ENCODE assay signal across 15 mouse cellular contexts in genomic region chrX:59589050-59589449, GRCm38 (mm10). TPM values are rescaled to one million over a fixed set of nuclear protein-coding genes. Genes with fewer than 3 reads are reported as not detected.
A peak's percentile ranks its signal among the peaks of the same experiment; 100 is the strongest.
DNase-seq lines count a peak whose midpoint lies in the region; ATAC-seq and TF ChIP-seq lines count a peak whose summit lies in the region.
"Had no signal": no experiment of that assay in that cellular context is flagged by ENCODE, and none has a peak within 500 bp of the region (broad histone marks: within the 10 kb centered on the region; RNA-seq: fewer than 3 reads in every experiment).

No protein-coding gene starts in this region.

- H3K9ac ChIP-seq in heart, embryonic 11.5 days (ENCODE audit: low read depth, low read length) = no peak overlapping the region
- no peak overlapping the region for H3K9ac ChIP-seq in heart, postnatal 0 days (replicated peaks; ENCODE audit: low read depth, low read length)
- no peak overlapping the region for H3K9ac ChIP-seq in hindbrain, embryonic 12.5 days
- H3K9ac ChIP-seq: limb, embryonic 13.5 days had no signal

- TF ChIP-seq CTCF in heart, postnatal 0 days (IDR thresholded peaks at IDR 0.05; ENCODE audit: low read depth) = no peak
- TF ChIP-seq CTCF in olfactory bulb, adult 2 months (IDR thresholded peaks at IDR 0.05; ENCODE audit: insufficient read depth, low read depth, low read length) = no peak
- no peak for TF ChIP-seq CTCF in layer of hippocampus, adult 2 months (conservative IDR thresholded peaks at IDR 0.05)

- H3K4me3 ChIP-seq in heart, embryonic 11.5 days (ENCODE audit: low read depth, low read length) = no peak overlapping the region
- no peak overlapping the region for H3K4me3 ChIP-seq in heart, postnatal 0 days (ENCODE audit: low read depth, low read length)
- no peak overlapping the region for H3K4me3 ChIP-seq in olfactory bulb, adult 2 months (ENCODE audit: insufficient read depth, low read depth, low read length)
- no peak overlapping the region for H3K4me3 ChIP-seq in hindbrain, embryonic 12.5 days
- H3K4me3 ChIP-seq in layer of hippocampus, adult 2 months = no peak overlapping the region
- H3K4me3 ChIP-seq: embryonic facial prominence, embryonic 10.5 days; limb, embryonic 13.5 days had no signal

- TF ChIP-seq EP300 in heart, postnatal 0 days (IDR thresholded peaks at IDR 0.05; ENCODE audit: low read depth) = no peak

- H3K27ac ChIP-seq in heart, embryonic 11.5 days (ENCODE audit: low read depth, low read length) = no peak overlapping the region
- peak overlapping the region; percentile 78 for H3K27ac ChIP-seq in heart, postnatal 0 days (ENCODE audit: low read depth)
- peak overlapping the region; percentile 44; the same call in 1 of the 2 replicates for H3K27ac ChIP-seq in olfactory bulb, adult 2 months (ENCODE audit: insufficient read depth, low read depth, low read length)
- H3K27ac ChIP-seq in hindbrain, embryonic 12.5 days = no peak overlapping the region
- no peak overlapping the region for H3K27ac ChIP-seq in layer of hippocampus, adult 2 months
- H3K27ac ChIP-seq: embryonic facial prominence, embryonic 10.5 days; limb, embryonic 13.5 days had no signal

- no peak for ATAC-seq in heart, embryonic 11.5 days (replicated peaks; ENCODE audit: insufficient number of reproducible peaks, low FRiP score, low TSS enrichment)
- ATAC-seq in heart, postnatal 0 days (ENCODE audit: insufficient read depth, low read depth) = peak; percentile 70
- ATAC-seq in hindbrain, embryonic 12.5 days (ENCODE audit: low FRiP score) = no peak

- no peaks in the 10 kb centered on the region for H3K27me3 ChIP-seq in heart, embryonic 11.5 days (ENCODE audit: control insufficient read depth, insufficient read depth, low read length)
- H3K27me3 ChIP-seq in heart, postnatal 0 days (ENCODE audit: control insufficient read depth, insufficient read depth, low read length) = no peaks in the 10 kb centered on the region
- no peaks in the 10 kb centered on the region for H3K27me3 ChIP-seq in hindbrain, embryonic 12.5 days
- H3K27me3 ChIP-seq: limb, embryonic 13.5 days had no signal

- 44% methylated on average over 5 of the region's 5 CpGs for WGBS in heart, embryonic 11.5 days (ENCODE audit: insufficient replicate concordance)
- WGBS in heart, postnatal 0 days = 21% methylated on average over 5 of the region's 5 CpGs
- 37% methylated on average over 5 of the region's 5 CpGs for WGBS in olfactory bulb, adult 2 months
- 62% methylated on average over 5 of the region's 5 CpGs for WGBS in hindbrain, embryonic 12.5 days

- no peaks in the 10 kb centered on the region for H3K9me3 ChIP-seq in heart, embryonic 11.5 days (replicated peaks; ENCODE audit: control insufficient read depth, low read length)
- no peaks in the 10 kb centered on the region for H3K9me3 ChIP-seq in heart, postnatal 0 days (replicated peaks; ENCODE audit: control insufficient read depth, low read length)
- no peaks in the 10 kb centered on the region for H3K9me3 ChIP-seq in hindbrain, embryonic 12.5 days (replicated peaks)
- H3K9me3 ChIP-seq: embryonic facial prominence, embryonic 10.5 days; limb, embryonic 13.5 days had no signal

- no peak for TF ChIP-seq POLR2A in olfactory bulb, adult 2 months (IDR thresholded peaks at IDR 0.05; ENCODE audit: insufficient read depth, low read depth, low read length)

- no peaks in the 10 kb centered on the region for H3K4me1 ChIP-seq in heart, embryonic 11.5 days (ENCODE audit: control insufficient read depth, insufficient read depth, low read length)
- 0 out of 2 replicates have a peak, but pooled peaks cover 3% of the 10 kb centered on the region for H3K4me1 ChIP-seq in heart, postnatal 0 days (ENCODE audit: control insufficient read depth, insufficient read depth)
- H3K4me1 ChIP-seq in olfactory bulb, adult 2 months (ENCODE audit: control insufficient read depth, insufficient read depth, low read length) = peaks cover 6% of the 10 kb centered on the region; the same call in 1 of the 2 replicates
- H3K4me1 ChIP-seq in hindbrain, embryonic 12.5 days = no peaks in the 10 kb centered on the region
- H3K4me1 ChIP-seq: embryonic facial prominence, embryonic 10.5 days had no signal

- no peak overlapping the region for H3K4me2 ChIP-seq in heart, embryonic 11.5 days
- no peak overlapping the region for H3K4me2 ChIP-seq in heart, postnatal 0 days (ENCODE audit: low read depth, low read length)
- H3K4me2 ChIP-seq in hindbrain, embryonic 12.5 days (replicated peaks) = no peak overlapping the region
- H3K4me2 ChIP-seq: limb, embryonic 13.5 days had no signal

- no peaks in the 10 kb centered on the region for H3K36me3 ChIP-seq in heart, embryonic 11.5 days (ENCODE audit: control insufficient read depth, insufficient read depth, low read length)
- no peaks in the 10 kb centered on the region for H3K36me3 ChIP-seq in heart, postnatal 0 days (replicated peaks; ENCODE audit: control insufficient read depth, insufficient read depth, low read length)
- H3K36me3 ChIP-seq in hindbrain, embryonic 12.5 days = no peaks in the 10 kb centered on the region
- H3K36me3 ChIP-seq: embryonic facial prominence, embryonic 10.5 days; limb, embryonic 13.5 days had no signal

- peak; percentile 85 for DNase-seq in heart, adult 11 months
- peak; percentile 49 for DNase-seq in CD4-positive helper T cell, adult 2 months (ENCODE audit: low read depth, low spot score)
- DNase-seq in heart, postnatal 0 days (ENCODE audit: low spot score) = no peak
- no peak for DNase-seq in lung, postnatal 4 days
- no peak for DNase-seq in layer of hippocampus, adult 2 months (ENCODE audit: low spot score in 2 of 2)
- DNase-seq: adrenal gland, postnatal 25 days; cerebellum, postnatal 14 days; kidney, adult 11 months; midbrain, embryonic 14.5 days; retina, postnatal 1 day had no signal

RNA-seq across cellular contexts. Expression of gene Fgf13, which starts 21.2 kb away (rescaled TPM):
- polyA plus RNA-seq in heart, embryonic 11.5 days (2014; fragmentation: Nextera tagmentation; extraction: Ambion mirVana) = 36.8 and 48.7 TPM in 2 replicates
- 35.5 and 43.9 TPM in 2 replicates for total RNA-seq in heart, postnatal 0 days (2014; rRNA removed; ENCODE audit: low replicate concordance)
- 85.0 and 88.7 TPM in 2 replicates for polyA plus RNA-seq in heart, postnatal 0 days (2015; fragmentation: Nextera tagmentation; extraction: Ambion mirVana)
- polyA plus RNA-seq in olfactory bulb, adult 2 months (2012; ENCODE audit: insufficient read depth, insufficient read length, low replicate concordance, missing spikeins) = not detected in 2 replicates
- polyA plus RNA-seq in hindbrain, embryonic 12.5 days (2016; fragmentation: Nextera tagmentation; extraction: Ambion mirVana) = 77.5 and 92.5 TPM in 2 replicates
- total RNA-seq in layer of hippocampus, adult 2 months (2021) = 100 to 1,000 TPM; 226 to 234 TPM

Comparison
In these comparisons a context has a peak if more than half of its experiments do, and no peak if none do; other contexts are left out.
1. DNase-seq: peak in heart, adult 11 months (single experiment) and CD4-positive helper T cell, adult 2 months (single experiment); none in heart, postnatal 0 days (single experiment), lung, postnatal 4 days (0 of 2) and layer of hippocampus, adult 2 months (0 of 2).
2. H3K27ac ChIP-seq: peak in heart, postnatal 0 days (single experiment) and olfactory bulb, adult 2 months (single experiment); none in heart, embryonic 11.5 days (single experiment), hindbrain, embryonic 12.5 days (single experiment) and layer of hippocampus, adult 2 months (single experiment).